Mouse (Mus musculus): ENCODE results near the gene Vps51.
"Not testable (repeated sequence)": the region's sequence is repeated elsewhere in the genome, so short reads cannot be mapped to it uniquely, and the experiment has no call there.

Gene Vps51

DNA sequence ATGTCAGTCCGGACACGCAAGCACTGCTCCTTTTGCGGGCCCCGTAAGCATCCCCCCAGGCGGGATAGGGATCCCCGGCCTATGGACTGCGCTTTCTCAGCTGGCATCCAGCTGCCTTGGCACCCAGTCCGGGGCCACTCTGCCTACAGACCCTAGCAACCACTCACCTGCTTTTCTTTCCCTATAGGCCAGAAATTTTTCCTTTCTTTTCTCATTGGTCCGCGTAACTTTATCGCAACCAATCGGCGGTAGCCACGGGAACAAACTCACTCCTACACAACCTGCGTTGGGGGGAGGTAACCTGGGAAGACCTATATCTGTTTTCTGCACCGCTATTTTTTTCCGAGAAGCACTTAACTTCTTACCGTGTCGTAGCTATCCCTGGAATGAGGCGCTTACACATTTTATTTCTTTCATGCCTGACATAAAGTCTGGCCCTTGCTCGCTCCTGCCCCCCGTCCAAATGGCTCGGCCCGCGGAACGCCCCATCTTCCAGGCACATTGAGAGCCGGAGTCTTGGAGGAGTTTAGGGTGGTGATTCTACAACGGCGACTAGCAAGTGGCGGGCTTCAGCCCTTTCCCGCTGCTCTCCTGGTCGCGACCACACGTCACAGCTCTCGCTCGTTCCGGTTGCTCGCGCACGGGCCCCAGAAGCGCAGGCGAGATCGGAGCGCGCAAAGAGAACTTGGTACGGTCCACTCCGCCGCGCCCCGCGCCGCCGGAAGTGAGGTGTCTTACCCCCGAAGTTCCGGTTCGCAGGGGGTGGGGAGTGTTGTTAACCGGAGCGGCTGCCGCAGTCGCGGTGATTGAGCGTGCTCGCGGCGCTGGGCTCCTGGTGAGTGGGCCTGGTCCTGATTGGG is 30.5 kb downstream of the Vps51 start, which contains the start of gene Syvn1:
TSS of gene Syvn1 (plus strand) at position 283 of the 860 bp plus-strand sequence.
- peak; percentile 86 for DNase-seq

DNA sequence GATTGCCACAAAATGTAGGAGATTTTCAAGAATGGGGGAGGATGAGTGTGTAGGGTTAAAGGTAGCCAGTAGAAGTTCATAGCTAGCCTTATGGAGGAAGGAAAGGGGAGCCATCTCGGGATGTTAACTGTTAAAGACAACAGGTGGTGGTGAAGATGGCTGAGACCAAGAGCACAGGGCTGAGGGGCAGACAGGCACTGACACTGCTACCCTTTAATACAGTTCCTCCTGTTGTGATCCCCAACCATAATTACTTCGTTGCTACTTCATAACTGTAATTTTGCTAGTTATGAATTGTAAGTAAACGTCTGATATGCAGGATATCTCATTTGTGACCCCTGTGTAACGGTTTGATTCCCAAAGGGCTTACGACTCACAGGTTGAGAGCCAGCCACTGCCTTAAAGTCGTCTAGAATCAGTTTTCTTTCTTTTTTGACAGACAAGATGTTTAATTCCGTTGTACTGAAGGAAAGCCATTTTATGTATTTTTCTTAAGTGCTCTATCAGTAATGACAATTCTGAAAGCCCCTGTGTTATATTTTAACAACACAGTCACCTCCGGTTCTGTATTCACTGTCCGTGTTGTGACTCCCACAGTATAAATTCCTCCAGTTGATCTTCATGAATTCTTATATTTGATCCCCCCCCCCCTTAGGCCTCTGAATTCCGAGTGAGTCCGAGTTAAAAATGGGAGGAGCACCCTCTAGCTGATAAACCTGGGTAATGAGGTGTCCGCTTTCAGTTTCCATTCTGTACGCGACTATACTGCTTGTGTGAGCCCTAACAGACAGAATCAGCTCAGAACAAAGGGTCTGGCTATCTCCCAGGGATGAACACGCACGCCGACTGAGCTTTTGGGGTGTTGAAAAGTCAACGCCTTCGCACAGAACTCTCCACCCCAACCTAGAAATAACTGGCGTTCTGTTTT is 31.4 kb downstream of the Vps51 start:
- no peak for DNase-seq

GRCm38 (mm10) chr19:6044102-6044501 is 32.9 kb downstream of the Vps51 start:
- not testable (repeated sequence) for DNase-seq

GRCm38 (mm10) chr19:6042293-6042692 is 34.7 kb downstream of the Vps51 start:
- DNase-seq, result no peak

DNA sequence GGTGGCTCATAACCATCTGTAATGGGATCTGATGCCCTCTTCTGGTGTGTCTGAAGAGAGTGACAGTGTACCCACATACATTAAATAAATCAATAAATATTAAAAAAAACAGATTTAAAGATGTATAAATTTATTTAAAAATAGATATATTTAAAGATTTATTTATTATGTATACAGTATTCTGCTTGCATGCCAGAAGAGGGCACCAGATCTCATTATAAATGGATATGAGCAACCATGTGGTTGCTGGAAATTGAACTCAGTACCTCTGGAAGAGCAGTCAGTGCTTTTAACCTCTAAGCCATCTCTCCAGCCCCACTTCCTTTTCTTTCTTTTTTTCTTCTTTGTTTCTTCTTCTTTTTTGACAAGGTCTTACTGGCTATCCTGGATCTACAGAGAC is 37.0 kb downstream of the Vps51 start:
- no peak for DNase-seq

DNA sequence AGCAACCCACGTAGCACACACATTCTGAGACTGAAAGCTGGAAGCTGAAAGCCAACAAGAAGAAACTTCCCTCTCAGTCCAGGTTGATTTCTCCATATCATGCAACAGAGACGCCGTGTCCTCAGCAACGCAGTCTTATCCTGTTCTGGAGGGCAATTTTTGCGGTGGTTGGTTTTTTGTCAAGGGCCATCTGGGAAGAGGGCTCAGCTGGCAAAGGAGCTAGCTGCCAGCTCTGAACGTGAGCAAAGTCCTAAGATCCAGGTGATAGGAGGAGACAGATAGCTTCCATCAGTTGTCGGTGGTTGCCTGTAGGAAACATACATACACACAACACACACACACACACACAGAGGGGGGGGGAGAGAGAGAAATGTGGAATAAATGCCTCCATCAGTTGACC is 38.7 kb downstream of the Vps51 start:
- DNase-seq, result no peak

GRCm38 (mm10) chr19:6037695-6038094 is 39.3 kb downstream of the Vps51 start:
- no peak for DNase-seq

DNA sequence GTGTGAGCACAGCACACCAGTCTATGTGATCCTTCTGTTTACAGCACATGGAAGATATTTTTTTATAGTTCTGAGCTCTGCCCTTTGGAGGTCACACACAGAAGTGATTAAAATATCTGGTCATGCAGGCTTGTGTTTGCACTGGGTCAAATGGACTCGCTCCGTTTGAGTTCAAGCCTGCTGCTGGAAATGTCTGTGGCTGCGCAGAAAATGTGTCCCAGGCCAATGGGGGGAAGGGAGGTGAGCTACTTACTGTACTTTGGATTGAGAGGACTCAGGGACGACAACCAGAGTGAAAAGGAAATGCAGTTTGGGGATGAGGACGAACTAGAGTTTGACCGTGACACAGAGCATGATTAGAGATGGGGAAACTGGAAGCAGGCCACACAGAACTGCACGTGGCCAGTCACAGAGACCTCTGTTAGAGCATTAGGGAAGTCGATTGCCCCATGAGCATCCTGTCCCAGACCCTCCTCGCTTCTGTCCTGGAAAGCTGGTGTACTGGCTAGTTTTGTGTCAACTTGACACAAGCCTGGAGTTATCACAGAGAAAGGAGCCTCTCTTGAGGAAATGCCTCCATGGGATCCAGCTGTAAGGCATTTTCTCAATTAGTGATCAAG is 41.0 kb downstream of the Vps51 start:
- no peak for DNase-seq

DNA sequence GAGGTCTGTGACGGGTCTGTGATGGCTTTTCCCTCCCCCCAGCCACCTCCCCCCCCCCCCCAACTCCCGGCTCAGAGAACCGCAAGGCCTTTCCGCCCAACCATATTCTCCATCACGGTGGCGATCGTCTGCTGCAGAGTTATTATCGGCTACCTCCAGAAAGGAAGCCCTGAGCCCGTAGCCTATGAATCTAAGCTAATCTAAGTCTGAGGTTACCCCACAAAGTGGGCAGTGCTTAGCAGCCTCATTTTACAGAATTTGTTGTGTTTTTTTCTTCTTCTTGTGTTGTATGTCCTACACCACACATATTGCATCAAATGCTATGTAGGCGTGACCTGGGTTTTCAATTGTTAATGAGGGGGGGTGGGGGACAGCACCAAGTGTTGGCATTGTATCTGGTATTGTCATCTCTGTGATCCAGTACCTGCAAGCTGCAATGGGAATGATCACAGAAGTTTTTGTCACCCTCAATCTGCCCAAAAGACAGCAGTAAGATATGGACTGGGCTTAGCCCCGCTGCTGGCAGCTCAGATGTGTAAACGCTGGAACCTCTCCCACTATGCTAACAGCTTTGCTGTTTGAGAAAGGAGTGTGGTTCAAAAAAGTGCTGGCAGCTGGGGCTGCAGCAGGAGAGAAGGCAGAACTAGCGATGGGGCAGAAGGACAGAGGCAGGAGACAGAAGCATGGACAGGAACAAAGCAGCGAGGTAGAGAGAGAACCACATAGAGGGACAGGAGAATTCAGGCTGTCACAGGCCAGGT is 46.3 kb downstream of the Vps51 start:
- no peak for DNase-seq

DNA sequence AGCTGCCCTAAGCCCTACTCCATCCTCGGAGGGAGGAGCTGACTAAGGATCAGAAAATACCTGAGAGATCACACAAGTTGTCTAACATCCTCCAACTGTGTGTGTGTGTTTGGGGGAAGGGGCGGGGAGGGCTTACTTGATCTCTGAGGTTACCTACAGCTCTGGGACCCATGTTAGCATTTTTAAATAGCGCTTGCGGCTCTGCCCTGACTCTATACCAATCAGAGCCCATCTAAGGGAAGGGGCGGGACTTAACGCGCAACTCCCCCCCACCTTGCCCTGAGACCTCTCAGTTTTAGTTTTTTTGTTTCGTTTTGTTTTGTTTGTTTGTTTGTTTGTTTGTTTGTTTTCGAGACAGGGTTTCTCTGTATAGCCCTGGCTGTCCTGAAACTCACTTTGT is 47.6 kb downstream of the Vps51 start:
- no peak for DNase-seq

GRCm38 (mm10) chr19:6028991-6029390 is 48.0 kb downstream of the Vps51 start:
- no peak for DNase-seq

- no peak for DNase-seq
Observed at GRCm38 (mm10) chr19:6023930-6024329, 53.1 kb downstream of the Vps51 start.

- no peak for DNase-seq
Observed at GRCm38 (mm10) chr19:6023059-6023458, 54.0 kb downstream of the Vps51 start.

- no peak for DNase-seq
Observed at GRCm38 (mm10) chr19:6020276-6020675, 56.8 kb downstream of the Vps51 start.

DNA sequence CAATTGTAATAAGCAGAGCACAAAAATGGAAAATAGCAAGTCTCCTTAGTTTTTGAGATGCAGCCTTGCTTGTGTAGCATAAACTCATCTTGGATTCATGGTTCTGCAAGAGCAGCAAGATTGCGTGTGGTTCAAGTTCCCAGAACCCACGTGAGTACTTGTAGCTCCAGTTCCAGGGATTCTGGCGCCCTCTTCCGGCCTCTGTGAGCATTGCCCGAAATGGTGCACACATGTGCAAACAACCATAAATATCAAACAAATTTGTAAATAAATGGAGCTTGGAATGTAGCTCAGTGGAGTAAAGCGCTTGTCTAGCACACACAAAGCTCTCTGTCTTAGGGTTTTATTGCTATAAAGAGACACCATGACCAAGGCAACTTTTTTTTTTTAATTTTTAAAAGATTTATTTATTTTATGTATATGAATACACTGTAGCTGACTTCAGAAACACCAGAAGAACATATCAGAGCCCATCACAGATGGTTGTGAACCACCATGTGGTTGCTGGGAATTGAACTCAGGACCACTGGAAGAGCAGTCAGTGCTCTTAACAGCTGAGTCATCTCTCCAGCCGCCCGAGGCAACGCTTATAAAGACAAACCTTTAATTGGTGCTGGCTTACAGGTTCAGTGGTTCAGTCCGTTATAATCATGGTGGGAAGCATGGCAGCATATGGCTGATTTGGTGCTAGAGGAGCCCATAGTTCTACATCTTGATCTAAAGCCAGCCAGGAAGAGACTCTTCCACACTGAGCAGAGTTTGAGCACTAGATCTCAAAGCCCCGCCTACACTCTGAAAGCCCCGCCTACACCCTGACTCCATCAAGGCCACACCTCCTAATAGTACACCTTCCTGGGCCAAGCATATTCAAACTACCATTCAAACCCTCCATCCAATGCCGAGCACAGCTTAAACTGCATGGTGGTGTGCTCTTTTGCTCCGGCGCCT is 58.6 kb downstream of the Vps51 start:
- DNase-seq, result peak; percentile 82

Measured in cerebellum, adult 11 months (tissue).